Mouse (Mus musculus) midbrain, embryonic 12.5 days (tissue): ENCODE data around the gene Klkb1. TPM values are rescaled to one million over a fixed set of nuclear protein-coding genes. Genes with fewer than 3 reads are reported as not detected.

Source experiments
- ATAC-seq: fragments of 200-750 bp; cut with Nextera tagmentation; 2 replicates; pipeline ENCODE4 v1.8.0; 2017; ENCODE audit warnings: low read depth, moderate TSS enrichment, moderate library complexity; ENCODE audit not compliant: low FRiP score
- H3K27ac ChIP-seq: fragments of 300-500 bp; sonication (generic); replicated peaks from 2 replicates; pipeline ENCODE4 v1.5.1; 2016; ENCODE audit warnings: mild to moderate bottlenecking
- H3K27me3 ChIP-seq: fragments of 300-500 bp; sonication (generic); 2 replicates; pipeline ENCODE4 v1.6.1; 2016; ENCODE audit warnings: mild to moderate bottlenecking
- H3K36me3 ChIP-seq: fragments of 300-500 bp; sonication (generic); 2 replicates; pipeline ENCODE4 v1.6.1; 2016
- H3K4me1 ChIP-seq: fragments of 300-500 bp; sonication (generic); 2 replicates; pipeline ENCODE4 v1.6.1; 2016
- H3K4me2 ChIP-seq: fragments of 300-500 bp; sonication (generic); replicated peaks from 2 replicates; pipeline ENCODE4 v1.6.1; 2016; ENCODE audit warnings: mild to moderate bottlenecking, moderate library complexity
- H3K4me3 ChIP-seq: fragments of 300-500 bp; sonication (generic); 2 replicates; pipeline ENCODE4 v1.5.1; 2016; ENCODE audit warnings: mild to moderate bottlenecking
- H3K9ac ChIP-seq: fragments of 300-500 bp; sonication (generic); replicated peaks from 2 replicates; pipeline ENCODE4 v1.6.1; 2016; ENCODE audit warnings: mild to moderate bottlenecking, moderate library complexity
- H3K9me3 ChIP-seq: fragments of 300-500 bp; sonication (generic); 2 replicates; pipeline ENCODE4 v1.6.1; 2016; ENCODE audit warnings: mild to moderate bottlenecking
- WGBS: fragments of 180-500 bp; shearing (Covaris S2); methylation state at CpG from one replicate; pipeline ENCODE4 v1.1.7; 2016; 5-methylcytosine and 5-hydroxymethylcytosine counted together
- polyA plus RNA-seq: library from polyadenylated mRNA; unstranded; fragments of >200 nt; fragmentation: Nextera tagmentation; extraction: Ambion mirVana; gene quantifications from 2 replicates; pipeline ENCODE4 v1.2.1, GENCODE M21; 2016

Klkb1 gene
- polyA plus RNA-seq, 1 experiment from 2014 or later = not detected

DNA sequence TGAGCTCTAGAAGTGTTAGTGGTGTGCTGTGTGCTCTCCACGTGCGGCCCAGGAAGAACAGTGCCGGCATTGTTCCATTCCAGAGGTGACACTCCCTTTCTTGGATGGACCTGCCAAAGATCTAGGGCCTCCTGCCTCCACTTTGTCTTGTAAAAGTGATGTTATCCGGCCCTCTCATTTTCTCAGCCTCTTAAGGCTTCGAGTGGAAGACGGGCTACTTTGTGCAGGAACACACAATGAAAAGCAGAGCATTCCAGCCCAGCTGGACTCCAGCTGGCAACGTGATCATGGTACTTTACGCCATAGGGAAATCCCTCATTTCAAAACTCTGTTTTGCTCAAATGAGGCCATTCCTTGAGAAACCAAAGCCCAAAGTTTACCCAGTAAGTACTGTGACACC is 27.7 kb downstream of the Klkb1 start:
- WGBS = 67% methylated on average over 8 of the region's 8 CpGs
- H3K36me3 ChIP-seq = no peaks in the 10 kb centered on the region
- no peak overlapping the region for H3K9ac ChIP-seq
- H3K4me1 ChIP-seq = no peaks in the 10 kb centered on the region
- H3K9me3 ChIP-seq = 0 out of 2 replicates have a peak, but pooled peaks cover 4% of the 10 kb centered on the region
- H3K27me3 ChIP-seq = no peaks in the 10 kb centered on the region
- H3K4me3 ChIP-seq = no peak overlapping the region
- no peak overlapping the region for H3K4me2 ChIP-seq
- ATAC-seq = no peak
- H3K27ac ChIP-seq = no peak overlapping the region

DNA sequence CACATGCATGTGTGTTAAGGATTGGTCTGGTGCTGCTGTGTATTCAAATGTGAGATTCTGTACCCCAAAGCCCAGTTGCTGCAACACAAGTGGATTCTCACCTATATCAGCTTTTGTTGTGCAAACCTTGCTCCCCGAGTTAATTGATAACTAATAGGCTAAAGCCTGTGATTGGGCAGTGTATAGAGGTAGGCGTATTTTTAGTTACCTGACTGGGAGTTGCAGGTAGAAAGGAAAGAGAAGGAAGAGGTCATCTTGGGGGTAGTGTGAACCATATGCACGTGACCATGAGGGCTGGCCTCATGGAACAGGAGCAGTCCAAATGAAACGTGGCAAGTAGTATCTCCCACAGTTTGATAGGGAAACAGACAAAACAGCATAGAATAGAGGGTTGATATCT is 29.7 kb downstream of the Klkb1 start:
- 0 out of 2 replicates have a peak, but pooled peaks cover 4% of the 10 kb centered on the region for H3K9me3 ChIP-seq
- H3K9ac ChIP-seq = no peak overlapping the region
- no peak overlapping the region for H3K4me2 ChIP-seq
- WGBS = 90% methylated on average over 4 of the region's 4 CpGs
- no peaks in the 10 kb centered on the region for H3K27me3 ChIP-seq
- H3K27ac ChIP-seq = no peak overlapping the region
- ATAC-seq = no peak
- H3K4me1 ChIP-seq = no peaks in the 10 kb centered on the region
- H3K4me3 ChIP-seq = no peak overlapping the region
- no peaks in the 10 kb centered on the region for H3K36me3 ChIP-seq

DNA sequence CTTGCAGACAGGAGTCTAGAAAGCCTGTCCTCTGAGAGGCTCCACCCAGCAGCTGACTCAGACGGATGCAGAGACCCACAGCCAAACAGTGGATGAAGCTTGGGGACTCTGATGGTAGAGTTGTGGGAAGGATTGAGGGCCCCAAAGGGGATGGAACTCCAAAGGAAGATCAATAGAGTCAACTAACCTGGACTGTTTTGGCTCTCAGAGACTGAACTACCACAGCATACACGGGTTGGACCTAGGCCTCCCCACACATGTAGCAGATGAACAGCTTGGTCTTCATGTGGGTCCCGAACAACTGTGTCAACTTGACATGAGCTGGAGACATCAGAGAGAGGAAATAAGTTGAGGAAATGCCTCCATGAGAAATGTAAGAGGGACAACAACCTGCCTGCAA is 31.8 kb downstream of the Klkb1 start:
- H3K27ac ChIP-seq = no peak overlapping the region
- H3K36me3 ChIP-seq = no peaks in the 10 kb centered on the region
- no peaks in the 10 kb centered on the region for H3K4me1 ChIP-seq
- no peak for ATAC-seq
- no peaks in the 10 kb centered on the region for H3K27me3 ChIP-seq
- H3K9ac ChIP-seq = no peak overlapping the region
- WGBS = 83% methylated on average over 3 of the region's 3 CpGs
- no peak overlapping the region for H3K4me3 ChIP-seq
- no peak overlapping the region for H3K4me2 ChIP-seq
- 0 out of 2 replicates have a peak, but pooled peaks cover 4% of the 10 kb centered on the region for H3K9me3 ChIP-seq

DNA sequence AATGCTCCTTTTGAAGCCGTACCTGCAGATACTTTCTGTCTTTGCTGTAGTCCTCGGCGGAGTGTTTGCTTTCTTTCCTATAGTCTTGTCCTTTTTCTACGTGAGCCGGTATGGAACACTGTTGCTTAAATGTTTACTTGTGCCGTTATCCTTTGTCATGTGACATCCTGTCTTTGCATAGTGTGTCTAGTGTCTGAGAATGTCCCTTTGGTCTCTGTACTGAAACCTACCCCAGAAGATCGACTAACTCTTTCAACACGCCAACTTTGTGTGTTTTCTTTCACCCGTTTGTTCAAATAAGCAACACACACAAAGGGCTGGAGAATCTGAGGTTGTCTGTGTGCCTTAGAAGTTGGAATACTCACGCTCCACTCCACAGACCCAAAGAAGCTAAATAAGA is 32.7 kb downstream of the Klkb1 start, which contains the start of gene F11:
F11 (minus strand) TSS at position 112 of the 400 bp plus-strand sequence.
- no peaks in the 10 kb centered on the region for H3K27me3 ChIP-seq
- 0 out of 2 replicates have a peak, but pooled peaks cover 4% of the 10 kb centered on the region for H3K9me3 ChIP-seq
- H3K9ac ChIP-seq = no peak within 1 kb of the TSS
- H3K4me2 ChIP-seq = no peak within 1 kb of the TSS
- WGBS = 83% methylated on average over 10 of the region's 10 CpGs
- H3K4me1 ChIP-seq = no peaks in the 10 kb centered on the region
- H3K4me3 ChIP-seq = no peak within 1 kb of the TSS
- no peak for ATAC-seq
- no peak within 1 kb of the TSS for H3K27ac ChIP-seq
- H3K36me3 ChIP-seq = no peaks in the 10 kb centered on the region

DNA sequence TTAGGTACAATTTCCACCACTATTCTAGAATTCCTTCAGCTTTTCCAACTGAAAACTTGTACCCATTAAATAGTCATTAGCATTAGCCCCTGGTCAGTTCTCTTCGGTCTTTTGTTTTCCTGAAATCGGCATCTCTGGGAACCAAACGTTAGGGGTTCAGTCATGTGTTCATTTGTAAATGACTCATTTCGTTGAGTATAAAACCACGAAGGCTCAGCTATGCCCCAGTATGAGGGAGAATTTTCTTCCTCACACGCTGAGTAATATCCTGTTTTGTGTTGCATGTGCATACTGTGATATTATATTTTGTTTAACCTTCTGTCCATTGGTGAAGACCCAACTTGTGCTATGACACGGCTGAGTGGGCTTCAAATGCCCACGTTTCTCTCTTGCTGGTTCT is 36.2 kb downstream of the Klkb1 start:
- Histone ChIP-seq H3K4me3 (no peak overlapping the region), H3K4me2 (no peak overlapping the region), H3K36me3 (no peaks in the 10 kb centered on the region), H3K27ac (no peak overlapping the region), H3K4me1 (no peaks in the 10 kb centered on the region), H3K27me3 (no peaks in the 10 kb centered on the region), H3K9ac (no peak overlapping the region), H3K9me3 (no peaks in the 10 kb centered on the region)
- WGBS = 87% methylated on average over 8 of the region's 8 CpGs
- no peak for ATAC-seq

DNA sequence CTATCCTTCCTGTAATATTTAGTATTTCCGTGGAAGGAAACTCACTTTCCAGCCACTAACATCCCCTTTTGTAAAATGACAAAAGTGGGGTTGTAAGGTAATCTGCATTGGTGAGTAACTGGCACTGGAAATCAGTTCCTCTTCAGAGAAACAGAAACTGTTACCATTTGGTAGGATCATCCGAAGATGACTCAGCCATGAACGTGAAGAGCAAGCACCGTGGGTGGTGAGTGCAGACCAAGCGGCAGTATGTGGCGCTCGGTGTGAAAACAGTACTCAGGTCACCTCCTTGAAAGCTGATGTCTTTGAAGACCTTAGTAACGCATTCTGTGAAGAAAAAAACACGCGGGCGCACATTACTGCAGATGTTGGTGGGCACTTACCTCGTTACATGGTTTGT is 39.6 kb downstream of the Klkb1 start:
- no peak overlapping the region for H3K4me3 ChIP-seq
- no peak overlapping the region for H3K9ac ChIP-seq
- no peaks in the 10 kb centered on the region for H3K9me3 ChIP-seq
- H3K36me3 ChIP-seq = no peaks in the 10 kb centered on the region
- 86% methylated on average over 12 of the region's 12 CpGs for WGBS
- H3K4me1 ChIP-seq = no peaks in the 10 kb centered on the region
- no peaks in the 10 kb centered on the region for H3K27me3 ChIP-seq
- H3K4me2 ChIP-seq = no peak overlapping the region
- H3K27ac ChIP-seq = no peak overlapping the region
- ATAC-seq = no peak

DNA sequence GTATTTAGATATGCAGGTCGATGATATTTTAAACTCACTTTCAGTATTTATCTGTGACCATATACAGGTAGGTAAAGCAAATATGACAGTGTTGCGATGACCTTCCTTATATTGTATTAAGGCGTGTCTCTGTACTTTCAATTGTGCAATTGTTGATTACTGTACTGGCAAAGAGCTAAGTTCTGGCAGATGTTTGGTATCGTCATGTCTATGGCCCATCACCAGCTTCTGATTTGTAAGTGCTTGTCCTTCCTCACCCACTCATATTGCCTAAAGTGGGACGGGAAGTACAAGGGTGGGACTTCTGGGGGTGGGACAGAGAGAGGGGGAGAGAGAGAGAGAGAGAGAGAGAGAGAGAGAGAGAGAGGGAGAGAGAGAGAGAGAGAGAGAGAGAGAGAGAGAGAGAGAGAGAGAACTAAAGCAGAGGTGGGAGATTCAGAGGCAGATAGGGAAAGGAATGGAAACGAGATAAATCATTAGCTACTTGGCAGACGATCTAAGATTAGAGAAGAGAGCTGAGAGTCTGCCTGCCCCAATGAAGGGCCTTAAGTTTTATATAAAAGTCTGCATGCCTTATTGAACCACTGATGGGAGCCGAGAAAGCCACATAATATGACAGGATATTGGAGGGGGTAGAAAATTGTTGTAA is 40.3 kb downstream of the Klkb1 start:
- H3K4me3 ChIP-seq = no peak overlapping the region
- no peak overlapping the region for H3K9ac ChIP-seq
- H3K4me1 ChIP-seq = no peaks in the 10 kb centered on the region
- no peak overlapping the region for H3K4me2 ChIP-seq
- H3K36me3 ChIP-seq = no peaks in the 10 kb centered on the region
- no peaks in the 10 kb centered on the region for H3K27me3 ChIP-seq
- no peak overlapping the region for H3K27ac ChIP-seq
- 85% methylated on average over 8 of the region's 8 CpGs for WGBS
- no peaks in the 10 kb centered on the region for H3K9me3 ChIP-seq
- no peak for ATAC-seq

DNA sequence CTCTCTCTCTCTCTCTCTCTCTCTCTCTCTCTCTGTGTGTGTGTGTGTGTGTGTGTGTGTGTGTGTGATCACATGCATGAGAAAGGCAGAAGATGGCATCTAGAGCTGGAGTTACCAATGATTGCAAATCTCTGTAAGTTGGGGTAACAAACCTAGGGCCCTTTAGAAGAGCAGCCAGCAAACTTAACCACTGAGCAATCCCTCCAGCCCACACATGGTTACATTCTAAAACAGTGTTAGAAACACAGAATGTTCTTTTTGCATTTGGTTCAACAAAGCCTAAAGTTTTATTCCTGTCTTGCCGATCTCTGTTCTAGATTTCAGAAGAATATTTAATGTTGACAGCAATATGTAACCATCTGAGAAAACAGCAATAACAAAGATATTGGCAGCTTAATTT is 41.1 kb downstream of the Klkb1 start:
- no peaks in the 10 kb centered on the region for H3K4me1 ChIP-seq
- no peaks in the 10 kb centered on the region for H3K36me3 ChIP-seq
- H3K27me3 ChIP-seq = no peaks in the 10 kb centered on the region
- H3K4me2 ChIP-seq = no peak overlapping the region
- H3K9me3 ChIP-seq = no peaks in the 10 kb centered on the region
- 100% methylated on average over 1 of the region's 1 CpGs for WGBS
- ATAC-seq = no peak
- no peak overlapping the region for H3K4me3 ChIP-seq
- no peak overlapping the region for H3K9ac ChIP-seq
- H3K27ac ChIP-seq = no peak overlapping the region

DNA sequence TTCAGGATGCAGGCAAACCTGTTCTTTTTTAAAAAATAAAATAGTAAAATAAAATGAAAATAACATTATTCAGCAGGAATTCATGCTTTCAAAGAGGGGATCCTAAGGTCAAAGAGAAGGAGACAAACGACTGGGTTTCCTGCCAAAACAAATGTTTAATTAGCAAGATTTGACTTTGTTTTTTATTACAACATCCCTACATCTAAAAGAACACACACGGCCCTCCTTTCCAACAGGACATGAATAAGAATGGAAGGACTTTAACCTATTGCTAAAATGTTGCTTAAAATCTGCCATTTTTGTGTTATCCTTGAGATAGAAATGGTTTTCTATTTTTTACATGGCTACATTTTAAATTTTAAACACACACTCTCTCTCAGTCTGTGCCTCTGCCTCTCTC is 41.5 kb downstream of the Klkb1 start:
- no peaks in the 10 kb centered on the region for H3K9me3 ChIP-seq
- no peak overlapping the region for H3K27ac ChIP-seq
- no peak overlapping the region for H3K4me2 ChIP-seq
- no peaks in the 10 kb centered on the region for H3K27me3 ChIP-seq
- H3K36me3 ChIP-seq = no peaks in the 10 kb centered on the region
- H3K9ac ChIP-seq = no peak overlapping the region
- no peak overlapping the region for H3K4me3 ChIP-seq
- H3K4me1 ChIP-seq = no peaks in the 10 kb centered on the region
- no peak for ATAC-seq
- 75% methylated on average over 2 of the region's 2 CpGs for WGBS

DNA sequence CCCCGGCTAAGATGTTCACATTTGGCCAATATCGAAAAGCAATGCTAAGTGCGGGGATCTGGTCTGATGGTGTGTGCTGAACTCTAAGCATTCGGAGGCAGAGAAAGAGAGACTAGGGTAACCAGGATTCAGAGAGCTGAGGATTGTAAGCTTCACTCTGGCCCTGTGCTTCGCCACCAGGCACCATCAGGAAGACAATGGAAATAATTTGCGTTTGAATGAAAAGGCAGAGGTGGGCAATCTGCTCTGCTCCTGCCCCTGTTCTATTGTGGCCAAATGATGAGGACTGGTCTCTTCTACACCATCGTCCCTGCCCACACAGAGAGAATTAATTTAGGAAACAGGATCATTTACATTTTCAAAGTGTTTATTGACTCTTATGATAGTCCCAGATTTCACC is 48.4 kb downstream of the Klkb1 start:
- no peaks in the 10 kb centered on the region for H3K9me3 ChIP-seq
- no peak overlapping the region for H3K4me2 ChIP-seq
- no peaks in the 10 kb centered on the region for H3K36me3 ChIP-seq
- no peak for ATAC-seq
- no peaks in the 10 kb centered on the region for H3K27me3 ChIP-seq
- WGBS = 31% methylated on average over 7 of the region's 7 CpGs
- H3K4me1 ChIP-seq = 0 out of 2 replicates have a peak, but pooled peaks cover 4% of the 10 kb centered on the region
- no peak overlapping the region for H3K4me3 ChIP-seq
- no peak overlapping the region for H3K27ac ChIP-seq
- H3K9ac ChIP-seq = no peak overlapping the region

DNA sequence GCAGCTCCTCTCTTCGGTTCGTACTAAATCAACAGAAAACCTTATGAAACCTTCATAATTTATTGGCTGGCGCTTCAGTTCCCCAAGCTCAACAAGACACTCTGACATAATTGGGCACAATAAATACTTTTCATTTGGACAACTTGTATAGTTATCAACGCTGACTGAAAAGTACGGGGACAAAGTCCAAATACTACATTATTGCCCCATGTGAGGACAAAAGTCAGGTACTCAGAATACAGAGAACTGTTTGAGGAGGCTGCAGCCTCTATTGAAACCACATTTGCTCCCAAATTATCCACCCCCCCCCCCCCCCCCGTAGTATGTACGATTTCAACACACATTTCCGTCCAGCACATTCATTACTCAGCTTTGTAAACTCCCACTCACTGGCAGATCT is 55.3 kb downstream of the Klkb1 start:
- no peak overlapping the region for H3K4me3 ChIP-seq
- no peak overlapping the region for H3K27ac ChIP-seq
- H3K4me2 ChIP-seq = no peak overlapping the region
- ATAC-seq = no peak
- no peaks in the 10 kb centered on the region for H3K36me3 ChIP-seq
- H3K4me1 ChIP-seq = peaks cover 3% of the 10 kb centered on the region; the same call in 1 of the 2 replicates
- H3K9ac ChIP-seq = no peak overlapping the region
- H3K27me3 ChIP-seq = no peaks in the 10 kb centered on the region
- 89% methylated on average over 8 of the region's 8 CpGs for WGBS
- H3K9me3 ChIP-seq = no peaks in the 10 kb centered on the region

DNA sequence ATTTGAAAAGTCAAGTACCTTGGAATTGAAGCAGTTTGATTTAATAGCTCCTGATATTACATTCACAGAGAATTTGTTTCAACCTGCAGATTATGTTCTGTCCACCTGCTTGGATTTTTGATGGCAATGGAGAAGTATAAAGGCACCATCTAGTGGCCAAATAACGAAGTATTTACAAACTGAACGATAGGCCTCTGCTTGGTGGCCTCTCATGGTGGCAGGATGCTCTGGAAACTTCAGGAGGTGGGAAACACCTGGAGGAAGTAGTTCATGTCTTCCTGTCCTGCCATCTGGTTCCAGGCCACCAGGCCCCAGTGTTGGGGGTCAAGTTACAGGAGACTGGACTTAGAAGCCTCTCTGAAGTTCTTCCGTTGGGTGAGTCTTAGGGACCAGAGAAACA is 56.4 kb downstream of the Klkb1 start:
- no peaks in the 10 kb centered on the region for H3K9me3 ChIP-seq

More for the DNA sequence above, 56.4 kb downstream of the Klkb1 start:
- H3K27ac ChIP-seq = no peak overlapping the region
- no peak overlapping the region for H3K9ac ChIP-seq
- no peaks in the 10 kb centered on the region for H3K36me3 ChIP-seq
- no peaks in the 10 kb centered on the region for H3K27me3 ChIP-seq
- WGBS = 28% methylated on average over 3 of the region's 3 CpGs
- H3K4me1 ChIP-seq = peaks cover 3% of the 10 kb centered on the region; the same call in 1 of the 2 replicates
- H3K4me2 ChIP-seq = no peak overlapping the region
- H3K4me3 ChIP-seq = no peak overlapping the region
- no peak for ATAC-seq
